In the genomic region with DNA sequence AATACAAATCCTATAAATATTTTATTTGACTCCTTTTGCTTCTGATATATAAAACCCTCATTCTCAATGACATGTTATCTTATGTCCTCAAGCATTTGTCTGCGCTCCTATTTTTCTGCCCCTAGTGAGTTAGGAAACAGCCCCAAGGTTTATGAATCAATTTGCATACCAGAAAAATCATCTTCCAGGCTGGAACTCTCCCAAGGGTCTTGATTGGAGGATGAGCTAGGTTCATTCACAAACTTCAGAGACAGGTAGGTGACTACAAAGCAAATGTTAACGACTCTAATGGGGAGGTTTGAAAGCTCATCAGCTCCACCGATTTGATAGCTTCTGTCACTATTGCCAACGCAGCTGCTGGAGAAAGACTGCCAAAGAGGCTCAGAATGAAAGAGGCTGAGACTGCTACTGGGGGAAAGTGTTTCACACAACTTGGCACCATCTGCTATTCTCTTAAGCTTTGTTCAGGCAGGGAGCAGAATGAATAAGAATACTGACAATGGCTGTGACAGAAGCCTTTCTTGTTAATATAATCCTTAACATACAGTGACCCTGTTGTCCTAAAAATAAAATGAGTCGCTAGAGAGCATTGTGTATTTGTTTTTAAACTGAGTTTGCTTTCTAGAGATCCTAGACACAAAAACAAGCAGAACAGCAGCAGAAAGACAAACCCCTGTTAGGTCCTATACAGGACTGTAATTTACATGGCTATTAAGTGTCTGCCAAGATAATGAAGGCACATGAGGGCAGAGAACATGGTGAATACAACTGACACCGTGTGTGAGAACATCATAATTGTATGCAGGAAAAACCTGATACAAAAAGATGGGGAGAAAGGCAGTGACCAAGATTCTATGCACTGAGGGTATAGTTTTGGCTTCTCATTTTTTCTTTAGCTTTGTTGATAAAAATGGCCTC, we compare ENCODE assay signal across 8 mouse cellular contexts.
DNase-seq lines count a peak whose midpoint lies in the region; ATAC-seq and TF ChIP-seq lines count a peak whose summit lies in the region.
"Had no signal": no experiment of that assay in that cellular context is flagged by ENCODE, and none has a peak within 500 bp of the region (broad histone marks: within the 10 kb centered on the region; RNA-seq: fewer than 3 reads in every experiment).

No protein-coding gene starts in this region.

- no peak overlapping the region for H3K9ac ChIP-seq in forebrain, embryonic 14.5 days (ENCODE audit: low read length)
- H3K9ac ChIP-seq in midbrain, postnatal 0 days (replicated peaks; ENCODE audit: low read length, poor library complexity, severe bottlenecking): no peak overlapping the region
- no peak overlapping the region for H3K9ac ChIP-seq in liver, embryonic 11.5 days (ENCODE audit: low read depth, low read length)
- H3K9ac ChIP-seq: limb, embryonic 15.5 days had no signal

- no peak for TF ChIP-seq CTCF in midbrain, postnatal 0 days (IDR thresholded peaks at IDR 0.05)

- H3K4me2 ChIP-seq in forebrain, embryonic 14.5 days (ENCODE audit: low read length): no peak overlapping the region
- no peak overlapping the region for H3K4me2 ChIP-seq in midbrain, postnatal 0 days (ENCODE audit: low read depth, low read length, poor library complexity, severe bottlenecking)
- no peak overlapping the region for H3K4me2 ChIP-seq in liver, embryonic 11.5 days
- H3K4me2 ChIP-seq: limb, embryonic 15.5 days had no signal

- H3K4me3 ChIP-seq in forebrain, embryonic 14.5 days (ENCODE audit: low read depth, low read length): no peak overlapping the region
- H3K4me3 ChIP-seq in midbrain, postnatal 0 days (ENCODE audit: low read depth, low read length): no peak overlapping the region
- no peak overlapping the region for H3K4me3 ChIP-seq in liver, embryonic 11.5 days (ENCODE audit: low read depth, low read length)
- H3K4me3 ChIP-seq: limb, embryonic 15.5 days had no signal

- no peaks in the 10 kb centered on the region for H3K36me3 ChIP-seq in forebrain, embryonic 14.5 days (ENCODE audit: control insufficient read depth, insufficient read depth, low read length)
- no peaks in the 10 kb centered on the region for H3K36me3 ChIP-seq in midbrain, postnatal 0 days (ENCODE audit: insufficient read depth, low read length)
- H3K36me3 ChIP-seq in liver, embryonic 11.5 days (ENCODE audit: control insufficient read depth, insufficient read depth, low read length): no peaks in the 10 kb centered on the region
- H3K36me3 ChIP-seq: limb, embryonic 15.5 days had no signal

- peak overlapping the region; percentile 67 for H3K27ac ChIP-seq in forebrain, embryonic 14.5 days (ENCODE audit: low read depth, low read length)
- H3K27ac ChIP-seq in midbrain, postnatal 0 days (ENCODE audit: low read depth, low read length): no peak overlapping the region
- H3K27ac ChIP-seq in liver, embryonic 11.5 days (ENCODE audit: low read depth, low read length): no peak overlapping the region
- H3K27ac ChIP-seq: limb, embryonic 15.5 days had no signal

- H3K9me3 ChIP-seq in forebrain, embryonic 14.5 days (replicated peaks; ENCODE audit: control insufficient read depth, low read length): no peaks in the 10 kb centered on the region
- no peaks in the 10 kb centered on the region for H3K9me3 ChIP-seq in midbrain, postnatal 0 days (ENCODE audit: low read length)
- no peaks in the 10 kb centered on the region for H3K9me3 ChIP-seq in liver, embryonic 11.5 days (ENCODE audit: control insufficient read depth, low read length)
- H3K9me3 ChIP-seq: limb, embryonic 15.5 days had no signal

- WGBS in forebrain, embryonic 14.5 days: 9% methylated on average over 6 of the region's 6 CpGs
- WGBS in midbrain, postnatal 0 days: 16% methylated on average over 6 of the region's 6 CpGs
- WGBS in liver, embryonic 11.5 days: 64% methylated on average over 6 of the region's 6 CpGs

- DNase-seq in brain, adult 2 months (ENCODE audit: low read depth, low spot score): peak; percentile 80
- peak; percentile 96 for DNase-seq in forebrain, embryonic 14.5 days (ENCODE audit: low spot score)
- DNase-seq in layer of hippocampus, adult 9-11 months: peak; percentile 48
- peak; percentile 90 for DNase-seq in midbrain, postnatal 0 days (ENCODE audit: low spot score)
- DNase-seq in ovary, postnatal 10 days (ENCODE audit: low spot score): no peak
- DNase-seq in liver, embryonic 11.5 days (ENCODE audit: low spot score): no peak
- DNase-seq in heart, postnatal 25 days (ENCODE audit: low spot score): no peak

- peaks cover 12% of the 10 kb centered on the region; the same call in 1 of the 2 replicates for H3K4me1 ChIP-seq in forebrain, embryonic 14.5 days (ENCODE audit: control insufficient read depth, insufficient read depth, low read length)
- no peaks in the 10 kb centered on the region for H3K4me1 ChIP-seq in midbrain, postnatal 0 days (ENCODE audit: insufficient read depth, low read length)
- no peaks in the 10 kb centered on the region for H3K4me1 ChIP-seq in liver, embryonic 11.5 days (replicated peaks; ENCODE audit: control insufficient read depth, insufficient read depth, low read length)
- H3K4me1 ChIP-seq: limb, embryonic 15.5 days had no signal

- intact Hi-C loops in heart, postnatal 25 days (cut with DNase I): no loop called here

- ATAC-seq in forebrain, embryonic 14.5 days: peak; percentile 98
- peak; percentile 60; the same call in 1 of the 2 replicates for ATAC-seq in midbrain, postnatal 0 days (ENCODE audit: low FRiP score)
- ATAC-seq in liver, embryonic 11.5 days (replicated peaks; ENCODE audit: low FRiP score): no peak

- H3K27me3 ChIP-seq in forebrain, embryonic 14.5 days (replicated peaks; ENCODE audit: control insufficient read depth, insufficient read depth, low read length): no peaks in the 10 kb centered on the region
- H3K27me3 ChIP-seq in midbrain, postnatal 0 days (ENCODE audit: insufficient read depth, low read length): no peaks in the 10 kb centered on the region
- no peaks in the 10 kb centered on the region for H3K27me3 ChIP-seq in liver, embryonic 11.5 days (replicated peaks; ENCODE audit: control insufficient read depth, insufficient read depth, low read length)
- H3K27me3 ChIP-seq: limb, embryonic 15.5 days had no signal

Comparison
In these comparisons a context has a peak if more than half of its experiments do, and no peak if none do; other contexts are left out.
1. DNase-seq: peak in brain, adult 2 months (single experiment), forebrain, embryonic 14.5 days (single experiment), layer of hippocampus, adult 9-11 months (single experiment) and midbrain, postnatal 0 days (single experiment); none in ovary, postnatal 10 days (single experiment), liver, embryonic 11.5 days (single experiment) and heart, postnatal 25 days (single experiment).